Mouse (Mus musculus) fat pad, adult 2 months (tissue): ENCODE measurements around the gene C130032M10Rik.

Experiments
- DNase-seq: peaks from one replicate; pipeline ENCODE4 v3.0.0-alpha.2; 2011; ENCODE audit warnings: low read depth, low spot score; ENCODE audit errors: extremely low read depth

Gene C130032M10Rik

GRCm38 (mm10) chr9:114546765-114547164 lies 31.3 kb downstream of the C130032M10Rik start:
- DNase-seq, result no peak

- no peak for DNase-seq
Measured at GRCm38 (mm10) chr9:114547643-114548077, 32.2 kb downstream of the C130032M10Rik start.

GRCm38 (mm10) chr9:114548496-114548895 lies 33.0 kb downstream of the C130032M10Rik start:
- DNase-seq, result no peak

- DNase-seq, result no peak
Measured at GRCm38 (mm10) chr9:114549117-114549516, 33.6 kb downstream of the C130032M10Rik start.

- no peak for DNase-seq
Measured at GRCm38 (mm10) chr9:114550033-114550432, 34.5 kb downstream of the C130032M10Rik start.

GRCm38 (mm10) chr9:114553828-114554227 lies 38.3 kb downstream of the C130032M10Rik start:
- DNase-seq, result no peak

- DNase-seq, result peak; percentile 36
Measured at GRCm38 (mm10) chr9:114554355-114554979, 39.0 kb downstream of the C130032M10Rik start.

- DNase-seq, result no peak
Measured at GRCm38 (mm10) chr9:114556276-114556855, 40.9 kb downstream of the C130032M10Rik start.

- no peak for DNase-seq
Measured at GRCm38 (mm10) chr9:114557086-114557485, 41.6 kb downstream of the C130032M10Rik start.

GRCm38 (mm10) chr9:114560141-114560540 lies 44.6 kb downstream of the C130032M10Rik start:
- DNase-seq, result no peak

- DNase-seq, result no peak
Measured at GRCm38 (mm10) chr9:114560771-114561670, 45.5 kb downstream of the C130032M10Rik start.

GRCm38 (mm10) chr9:114561671-114561971 lies 46.1 kb downstream of the C130032M10Rik start:
- no peak for DNase-seq

GRCm38 (mm10) chr9:114562031-114562918 lies 46.8 kb downstream of the C130032M10Rik start:
- no peak for DNase-seq

- no peak for DNase-seq
Measured at GRCm38 (mm10) chr9:114562919-114563751, 47.6 kb downstream of the C130032M10Rik start.

GRCm38 (mm10) chr9:114563761-114564606 lies 48.5 kb downstream of the C130032M10Rik start, which contains the start of gene Trim71:
Gene Trim71, minus strand, starts transcription at chr9:114564369.
- no peak for DNase-seq

GRCm38 (mm10) chr9:114564667-114565066 lies 49.2 kb downstream of the C130032M10Rik start:
- DNase-seq, result no peak
